Mouse (Mus musculus) stomach, embryonic 14.5 days (tissue): ENCODE measurements around the gene Wasf1. TPM values are rescaled to one million over a fixed set of nuclear protein-coding genes. Genes with fewer than 3 reads are reported as not detected.

Experiments used
- ATAC-seq: fragments of 200-750 bp; cut with Nextera tagmentation; 2 replicates; pipeline ENCODE4 v1.8.0; 2017; ENCODE audit warnings: low read depth, moderate TSS enrichment; ENCODE audit not compliant: insufficient number of reproducible peaks, insufficient read depth, low FRiP score
- H3K27ac ChIP-seq: fragments of 300-500 bp; sonication (generic); 2 replicates; pipeline ENCODE4 v1.5.1; 2014; ENCODE audit warnings: mild to moderate bottlenecking, low read length, moderate library complexity, mixed read lengths
- H3K27me3 ChIP-seq: fragments of 300-500 bp; sonication (generic); 2 replicates; pipeline ENCODE4 v1.6.1; 2014; ENCODE audit warnings: low read length, control low read depth, mixed read lengths; ENCODE audit not compliant: control insufficient read depth, insufficient read depth
- H3K36me3 ChIP-seq: fragments of 300-500 bp; sonication (generic); 2 replicates; pipeline ENCODE4 v1.6.1; 2014; ENCODE audit warnings: mild to moderate bottlenecking, control low read depth, low read length, moderate library complexity, mixed read lengths; ENCODE audit not compliant: control insufficient read depth, insufficient read depth
- H3K4me1 ChIP-seq: fragments of 300-500 bp; sonication (generic); 2 replicates; pipeline ENCODE4 v1.6.1; 2014; ENCODE audit warnings: low read length, control low read depth, mixed read lengths; ENCODE audit not compliant: control insufficient read depth, insufficient read depth
- H3K4me2 ChIP-seq: fragments of 300-500 bp; sonication (generic); replicated peaks from 2 replicates; pipeline ENCODE4 v1.6.1; 2014; ENCODE audit warnings: low read depth, low read length, control low read depth
- H3K4me3 ChIP-seq: fragments of 300-500 bp; sonication (generic); 2 replicates; pipeline ENCODE4 v1.5.1; 2014; ENCODE audit warnings: low read depth, low read length, control low read depth
- H3K9ac ChIP-seq: fragments of 300-500 bp; sonication (generic); replicated peaks from 2 replicates; pipeline ENCODE4 v1.6.1; 2014; ENCODE audit warnings: low read depth, mild to moderate bottlenecking, control low read depth, low read length, moderate library complexity, mixed read lengths
- H3K9me3 ChIP-seq: fragments of 300-500 bp; sonication (generic); 2 replicates; pipeline ENCODE4 v1.6.1; 2016; ENCODE audit warnings: low read depth, low read length, control low read depth; ENCODE audit not compliant: control insufficient read depth
- WGBS: fragments of 180-500 bp; shearing (Covaris S2); extraction: QIAGEN DNeasy Blood & Tissue Kit; methylation state at CpG from one replicate; pipeline ENCODE4 v1.1.7; 2014; 5-methylcytosine and 5-hydroxymethylcytosine counted together
- polyA plus RNA-seq: library from polyadenylated mRNA; unstranded; fragments of >200 nt; fragmentation: Nextera tagmentation; extraction: Ambion mirVana; gene quantifications from 2 replicates; pipeline ENCODE4 v1.2.1, GENCODE M21; 2014

Gene Wasf1
- polyA plus RNA-seq, 1 experiment from 2014 or later, result 18.8 TPM

DNA sequence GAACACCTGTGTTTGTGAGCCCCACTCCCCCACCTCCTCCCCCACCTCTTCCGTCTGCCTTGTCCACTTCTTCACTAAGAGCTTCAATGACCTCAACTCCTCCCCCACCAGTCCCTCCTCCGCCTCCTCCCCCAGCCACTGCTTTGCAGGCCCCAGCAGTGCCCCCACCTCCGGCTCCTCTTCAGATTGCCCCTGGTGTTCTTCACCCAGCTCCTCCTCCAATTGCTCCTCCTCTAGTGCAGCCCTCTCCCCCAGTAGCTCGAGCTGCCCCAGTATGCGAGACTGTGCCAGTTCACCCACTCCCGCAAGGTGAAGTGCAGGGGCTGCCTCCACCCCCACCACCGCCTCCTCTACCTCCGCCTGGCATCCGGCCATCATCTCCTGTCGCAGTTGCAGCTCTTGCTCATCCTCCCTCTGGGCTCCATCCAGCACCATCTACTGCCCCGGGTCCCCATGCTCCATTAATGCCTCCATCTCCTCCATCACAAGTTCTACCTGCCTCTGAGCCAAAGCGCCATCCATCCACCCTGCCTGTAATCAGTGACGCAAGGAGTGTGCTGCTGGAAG lies 53.0 kb downstream of the Wasf1 start:
- no peak for ATAC-seq
- WGBS, result 72% methylated on average over 13 of the region's 13 CpGs

DNA sequence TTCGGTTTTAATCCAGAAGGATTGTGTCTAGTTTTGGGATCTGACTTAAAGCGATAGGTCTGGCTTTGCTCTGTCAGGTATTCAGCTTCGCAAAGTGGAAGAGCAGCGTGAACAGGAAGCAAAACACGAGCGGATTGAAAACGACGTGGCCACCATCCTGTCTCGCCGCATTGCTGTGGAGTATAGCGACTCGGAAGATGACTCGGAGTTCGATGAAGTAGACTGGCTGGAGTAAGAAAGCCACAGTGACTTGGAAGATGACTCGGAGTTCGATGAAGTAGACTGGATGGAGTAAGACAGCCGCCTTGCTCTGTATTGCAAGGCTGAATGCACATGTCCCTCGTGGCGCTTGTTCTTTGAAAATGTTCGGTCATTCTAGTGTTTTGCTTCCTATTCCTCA lies 54.3 kb downstream of the Wasf1 start:
- Histone ChIP-seq H3K4me3 (no peak overlapping the region), H3K9me3 (no peaks in the 10 kb centered on the region), H3K27ac (no peak overlapping the region), H3K4me1 (no peaks in the 10 kb centered on the region), H3K27me3 (no peaks in the 10 kb centered on the region), H3K9ac (no peak overlapping the region), H3K4me2 (no peak overlapping the region), H3K36me3 (peaks cover 2% of the 10 kb centered on the region; the same call in 1 of the 2 replicates)
- ATAC-seq, result no peak
- WGBS, result 95% methylated on average over 20 of the region's 20 CpGs

More for the DNA sequence above, 53.0 kb downstream of the Wasf1 start:
- Histone ChIP-seq H3K27ac (no peak overlapping the region), H3K4me1 (no peaks in the 10 kb centered on the region), H3K9me3 (no peaks in the 10 kb centered on the region), H3K9ac (no peak overlapping the region), H3K4me2 (no peak overlapping the region), H3K27me3 (no peaks in the 10 kb centered on the region), H3K4me3 (no peak overlapping the region), H3K36me3 (peaks cover 2% of the 10 kb centered on the region; the same call in 1 of the 2 replicates)

DNA sequence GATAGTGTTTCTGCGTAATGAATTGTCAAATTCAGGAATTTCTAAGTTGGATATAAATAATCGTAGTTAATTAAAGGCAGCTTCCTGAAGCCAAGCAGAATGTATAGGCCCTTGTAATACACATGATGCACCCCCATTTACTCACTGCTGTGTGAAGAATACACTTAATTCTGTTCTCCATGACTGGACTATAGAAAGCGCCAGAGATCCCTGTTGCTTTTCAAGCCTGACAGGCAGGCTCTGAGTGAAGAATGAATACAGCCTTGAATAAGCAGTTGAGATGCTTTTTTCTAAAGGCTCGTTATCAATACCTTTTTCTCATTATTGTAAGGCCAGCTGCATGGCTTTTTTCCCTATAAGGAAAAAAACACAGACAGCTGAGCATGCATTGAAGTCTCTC lies 59.4 kb downstream of the Wasf1 start:
- peaks cover 5% of the 10 kb centered on the region; the same call in 1 of the 2 replicates for H3K36me3 ChIP-seq
- H3K4me1 ChIP-seq, result no peaks in the 10 kb centered on the region
- no peaks in the 10 kb centered on the region for H3K9me3 ChIP-seq
- no peak for ATAC-seq
- H3K9ac ChIP-seq, result no peak overlapping the region
- no peak overlapping the region for H3K27ac ChIP-seq
- no peak overlapping the region for H3K4me3 ChIP-seq
- 83% methylated on average over 4 of the region's 4 CpGs for WGBS
- no peak overlapping the region for H3K4me2 ChIP-seq
- H3K27me3 ChIP-seq, result no peaks in the 10 kb centered on the region

DNA sequence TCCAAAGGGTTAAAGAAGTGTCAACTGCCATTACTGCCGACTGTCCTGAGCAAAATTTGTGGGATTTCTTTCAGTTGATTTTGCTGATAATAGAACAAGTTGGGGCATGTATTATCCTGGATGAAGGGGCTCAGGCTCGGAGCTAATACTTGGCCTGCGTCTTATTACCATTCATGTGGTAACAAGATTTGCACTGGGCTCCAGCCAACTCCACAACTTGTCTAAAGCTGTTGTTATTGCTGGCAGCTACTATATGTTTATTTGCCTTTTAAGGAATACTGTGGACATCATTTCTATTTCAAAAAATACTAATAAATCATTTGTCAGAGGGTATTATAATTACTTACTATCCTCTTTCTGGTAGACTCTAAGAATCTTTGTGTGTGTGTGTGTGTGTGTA lies 66.9 kb downstream of the Wasf1 start:
- Histone ChIP-seq H3K27me3 (no peaks in the 10 kb centered on the region), H3K4me2 (no peak overlapping the region), H3K36me3 (peaks cover 3% of the 10 kb centered on the region; the same call in 1 of the 2 replicates), H3K9ac (no peak overlapping the region), H3K27ac (no peak overlapping the region), H3K9me3 (no peaks in the 10 kb centered on the region), H3K4me3 (no peak overlapping the region), H3K4me1 (no peaks in the 10 kb centered on the region)
- WGBS, result 55% methylated on average over 3 of the region's 3 CpGs
- ATAC-seq, result no peak

DNA sequence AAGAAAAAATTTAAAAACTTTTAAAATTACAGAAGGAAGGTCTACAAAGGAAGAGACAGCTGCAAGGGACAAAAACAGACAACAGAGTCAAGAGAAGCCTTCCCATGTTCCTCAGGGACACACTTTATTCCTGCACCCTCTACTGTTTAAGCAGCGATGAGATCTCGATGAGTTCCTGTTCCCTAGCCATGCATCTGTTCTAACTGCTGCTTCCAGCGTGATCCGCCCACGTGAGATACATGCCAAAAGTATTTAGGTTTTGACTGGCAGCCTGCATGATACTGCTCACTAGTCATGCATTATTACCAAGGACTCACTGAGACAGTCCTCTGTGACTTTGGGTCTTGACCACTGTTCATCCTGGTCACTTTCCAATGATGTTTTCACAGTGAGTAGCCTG lies 72.9 kb downstream of the Wasf1 start:
- no peak for ATAC-seq
- 93% methylated on average over 5 of the region's 5 CpGs for WGBS
- no peaks in the 10 kb centered on the region for H3K4me1 ChIP-seq
- H3K4me2 ChIP-seq, result no peak overlapping the region
- H3K36me3 ChIP-seq, result no peaks in the 10 kb centered on the region
- no peak overlapping the region for H3K27ac ChIP-seq
- no peaks in the 10 kb centered on the region for H3K27me3 ChIP-seq
- no peaks in the 10 kb centered on the region for H3K9me3 ChIP-seq
- H3K4me3 ChIP-seq, result no peak overlapping the region
- H3K9ac ChIP-seq, result no peak overlapping the region

DNA sequence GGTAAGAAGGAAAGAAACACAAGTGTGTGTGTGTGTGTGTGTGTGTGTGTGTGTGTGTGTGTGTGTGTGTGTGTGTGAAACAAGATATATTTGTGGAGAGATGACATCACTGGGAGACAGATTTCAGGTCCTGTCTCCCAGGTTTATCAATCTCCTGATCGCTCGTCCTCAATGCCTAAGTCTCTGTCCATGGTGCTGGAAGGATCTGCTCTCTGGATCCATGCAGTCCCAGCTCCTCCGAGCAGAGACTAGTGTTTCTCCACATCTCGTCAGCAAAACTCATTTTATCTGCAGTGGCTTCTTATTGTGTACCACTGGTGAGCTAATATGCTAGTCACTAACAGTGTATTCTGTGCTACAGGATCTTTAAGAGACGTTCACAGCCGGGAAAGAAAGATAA lies 78.1 kb downstream of the Wasf1 start:
- no peak overlapping the region for H3K9ac ChIP-seq
- no peak for ATAC-seq

DNA sequence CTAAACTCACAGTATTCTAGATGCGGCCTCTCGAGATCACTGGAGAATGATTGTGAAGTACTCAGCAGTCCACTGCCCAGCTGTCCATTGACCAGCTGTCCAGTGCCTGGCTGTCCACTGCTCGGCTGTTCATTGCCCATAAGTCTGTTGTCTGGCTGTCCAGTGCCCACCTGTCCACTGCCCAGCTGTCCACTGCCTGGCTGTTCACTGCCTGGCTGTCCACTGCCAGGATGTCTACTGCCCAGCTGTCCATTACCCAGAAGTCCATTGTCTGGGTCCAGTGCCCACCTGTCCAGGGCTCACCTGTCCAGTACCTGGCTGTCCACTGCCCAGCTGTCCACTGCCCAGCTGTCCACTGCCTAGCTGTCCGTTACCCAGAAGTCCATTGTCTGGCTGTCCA lies 78.7 kb downstream of the Wasf1 start:
- no peak overlapping the region for H3K27ac ChIP-seq
- ATAC-seq, result no peak
- no peaks in the 10 kb centered on the region for H3K36me3 ChIP-seq
- H3K9ac ChIP-seq, result no peak overlapping the region
- H3K9me3 ChIP-seq, result no peaks in the 10 kb centered on the region
- no peaks in the 10 kb centered on the region for H3K27me3 ChIP-seq
- H3K4me1 ChIP-seq, result no peaks in the 10 kb centered on the region
- WGBS, result 93% methylated on average over 4 of the region's 4 CpGs
- H3K4me3 ChIP-seq, result no peak overlapping the region
- no peak overlapping the region for H3K4me2 ChIP-seq

More for the DNA sequence above, 78.1 kb downstream of the Wasf1 start:
- 41% methylated on average over 6 of the region's 6 CpGs for WGBS
- H3K9me3 ChIP-seq, result no peaks in the 10 kb centered on the region
- H3K27ac ChIP-seq, result no peak overlapping the region
- H3K36me3 ChIP-seq, result no peaks in the 10 kb centered on the region
- H3K4me1 ChIP-seq, result no peaks in the 10 kb centered on the region
- no peak overlapping the region for H3K4me3 ChIP-seq
- H3K4me2 ChIP-seq, result no peak overlapping the region
- no peaks in the 10 kb centered on the region for H3K27me3 ChIP-seq

DNA sequence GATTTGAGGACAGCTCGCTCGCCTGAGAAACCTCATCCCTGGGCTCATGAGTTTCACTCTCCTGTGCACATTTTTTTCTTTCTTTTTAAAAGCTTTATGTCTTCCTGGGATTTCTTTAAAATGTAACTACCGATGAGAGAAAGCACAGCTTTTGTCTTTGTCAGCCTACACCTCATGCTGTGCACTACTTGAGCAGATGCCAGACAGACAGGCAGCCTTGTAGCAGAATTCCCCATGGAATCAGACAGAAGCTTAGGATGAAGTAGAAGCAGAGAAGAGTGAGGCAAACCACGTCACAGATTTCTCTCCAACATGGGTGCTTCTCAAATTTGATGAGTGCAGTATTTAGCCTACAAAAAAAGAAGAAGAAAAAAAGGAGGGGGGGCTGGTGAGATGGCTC lies 81.3 kb downstream of the Wasf1 start:
- no peak overlapping the region for H3K4me2 ChIP-seq
- ATAC-seq, result no peak
- WGBS, result 58% methylated on average over 4 of the region's 4 CpGs
- H3K4me1 ChIP-seq, result no peaks in the 10 kb centered on the region
- H3K27ac ChIP-seq, result no peak overlapping the region
- no peak overlapping the region for H3K9ac ChIP-seq
- no peaks in the 10 kb centered on the region for H3K27me3 ChIP-seq
- H3K36me3 ChIP-seq, result no peaks in the 10 kb centered on the region
- H3K4me3 ChIP-seq, result no peak overlapping the region
- H3K9me3 ChIP-seq, result no peaks in the 10 kb centered on the region

DNA sequence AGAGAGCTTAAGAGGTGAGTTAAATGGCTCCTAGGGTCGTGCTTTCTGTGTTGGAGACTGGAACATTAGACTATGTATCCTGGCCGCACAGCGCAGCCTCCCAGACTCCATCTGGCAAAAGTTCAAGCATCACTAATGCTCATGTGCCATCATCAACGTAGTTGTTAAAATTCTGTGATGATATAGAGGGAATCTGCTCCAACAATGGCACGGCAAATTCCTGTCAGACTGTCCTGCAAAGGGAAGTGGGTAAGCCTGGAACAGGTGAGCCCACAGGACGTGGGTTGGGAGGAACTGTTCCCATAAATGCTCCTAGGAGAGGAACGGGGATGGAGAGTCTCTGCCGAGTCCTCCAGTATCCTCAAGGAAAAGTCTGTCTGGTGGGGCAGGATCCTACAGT lies 85.3 kb downstream of the Wasf1 start:
- Histone ChIP-seq H3K9ac (no peak overlapping the region), H3K9me3 (no peaks in the 10 kb centered on the region), H3K27ac (no peak overlapping the region), H3K4me2 (no peak overlapping the region), H3K4me1 (no peaks in the 10 kb centered on the region), H3K36me3 (no peaks in the 10 kb centered on the region), H3K27me3 (no peaks in the 10 kb centered on the region), H3K4me3 (no peak overlapping the region)
- ATAC-seq, result no peak
- 55% methylated on average over 8 of the region's 8 CpGs for WGBS
